Mouse (Mus musculus) embryonic facial prominence, embryonic 13.5 days (tissue): ENCODE measurements at regions not wholly inside any gene's neighbourhood (a gene's known extent, or its start where the extent isn't known, plus 50 kb on each side); places are given as distances from the start of the nearest gene placed in this dataset.

Experiments
- ATAC-seq: fragments of 200-750 bp; cut with Nextera tagmentation; 2 replicates; pipeline ENCODE4 v1.8.0; 2017; ENCODE audit warnings: low read depth; ENCODE audit not compliant: insufficient number of reproducible peaks, insufficient read depth, low FRiP score, low TSS enrichment
- H3K27ac ChIP-seq: fragments of 300-500 bp; sonication (generic); 2 replicates; pipeline ENCODE4 v1.5.1; 2015; ENCODE audit warnings: moderate library complexity, mild to moderate bottlenecking, inconsistent platforms
- H3K27me3 ChIP-seq: fragments of 300-500 bp; sonication (generic); 2 replicates; pipeline ENCODE4 v1.6.1; 2015; ENCODE audit warnings: mild to moderate bottlenecking, inconsistent platforms
- H3K36me3 ChIP-seq: fragments of 300-500 bp; sonication (generic); 2 replicates; pipeline ENCODE4 v1.6.1; 2015; ENCODE audit warnings: mild to moderate bottlenecking, inconsistent platforms
- H3K4me1 ChIP-seq: fragments of 300-500 bp; sonication (generic); 2 replicates; pipeline ENCODE4 v1.6.1; 2015; ENCODE audit warnings: inconsistent platforms
- H3K4me2 ChIP-seq: fragments of 300-500 bp; sonication (generic); 2 replicates; pipeline ENCODE4 v1.6.1; 2015; ENCODE audit warnings: moderate library complexity, mild to moderate bottlenecking, inconsistent platforms
- H3K4me3 ChIP-seq: fragments of 300-500 bp; sonication (generic); 2 replicates; pipeline ENCODE4 v1.5.1; 2015; ENCODE audit warnings: mild to moderate bottlenecking, inconsistent platforms
- H3K9ac ChIP-seq: fragments of 300-500 bp; sonication (generic); 2 replicates; pipeline ENCODE4 v1.6.1; 2015; ENCODE audit warnings: mild to moderate bottlenecking, inconsistent platforms
- H3K9me3 ChIP-seq: fragments of 300-500 bp; sonication (generic); 2 replicates; pipeline ENCODE4 v1.6.1; 2016; ENCODE audit warnings: inconsistent platforms
- WGBS: fragments of 180-500 bp; shearing (Covaris S2); methylation state at CpG from one replicate; pipeline ENCODE4 v1.1.7; 2015; ENCODE audit warnings: mixed read lengths; 5-methylcytosine and 5-hydroxymethylcytosine counted together

GRCm38 (mm10) chr11:112140495-112140894 is 641.5 kb upstream of the Sox9 start:
- Histone ChIP-seq H3K9me3 (no peaks in the 10 kb centered on the region), H3K4me1 (peaks cover 19% of the 10 kb centered on the region), H3K36me3 (no peaks in the 10 kb centered on the region), H3K27ac (no peak overlapping the region), H3K27me3 (no peaks in the 10 kb centered on the region), H3K9ac (no peak overlapping the region), H3K4me2 (0 out of 2 replicates have a peak overlapping the region, but pooled peaks have one; percentile 2), H3K4me3 (no peak overlapping the region)
- 61% methylated on average over 4 of the region's 4 CpGs for WGBS
- no peak for ATAC-seq

GRCm38 (mm10) chr11:112140912-112141311 is 641.1 kb upstream of the Sox9 start:
- Histone ChIP-seq H3K4me1 (peaks cover 19% of the 10 kb centered on the region), H3K36me3 (no peaks in the 10 kb centered on the region), H3K4me3 (no peak overlapping the region), H3K9me3 (no peaks in the 10 kb centered on the region), H3K27ac (no peak overlapping the region), H3K4me2 (0 out of 2 replicates have a peak overlapping the region, but pooled peaks have one; percentile 2), H3K27me3 (no peaks in the 10 kb centered on the region), H3K9ac (no peak overlapping the region)
- no peak for ATAC-seq
- 42% methylated on average over 9 of the region's 9 CpGs for WGBS

GRCm38 (mm10) chr11:112152051-112152450 is 630.0 kb upstream of the Sox9 start:
- ATAC-seq = no peak
- Histone ChIP-seq H3K4me1 (peaks cover 17% of the 10 kb centered on the region), H3K36me3 (no peaks in the 10 kb centered on the region), H3K4me2 (no peak overlapping the region), H3K9ac (no peak overlapping the region), H3K27me3 (no peaks in the 10 kb centered on the region), H3K4me3 (no peak overlapping the region), H3K27ac (no peak overlapping the region), H3K9me3 (0 out of 2 replicates have a peak, but pooled peaks cover 2% of the 10 kb centered on the region)
- 75% methylated on average over 3 of the region's 3 CpGs for WGBS

GRCm38 (mm10) chr11:112153198-112153597 is 628.8 kb upstream of the Sox9 start:
- ATAC-seq = no peak
- H3K4me1 ChIP-seq = peaks cover 17% of the 10 kb centered on the region
- no peak overlapping the region for H3K27ac ChIP-seq
- H3K36me3 ChIP-seq = no peaks in the 10 kb centered on the region
- no peak overlapping the region for H3K9ac ChIP-seq
- H3K4me3 ChIP-seq = no peak overlapping the region
- H3K9me3 ChIP-seq = 0 out of 2 replicates have a peak, but pooled peaks cover 2% of the 10 kb centered on the region
- 84% methylated on average over 5 of the region's 5 CpGs for WGBS
- H3K27me3 ChIP-seq = no peaks in the 10 kb centered on the region
- no peak overlapping the region for H3K4me2 ChIP-seq

GRCm38 (mm10) chr11:112154712-112155319 is 627.2 kb upstream of the Sox9 start:
- Histone ChIP-seq H3K9me3 (0 out of 2 replicates have a peak, but pooled peaks cover 2% of the 10 kb centered on the region), H3K27me3 (no peaks in the 10 kb centered on the region), H3K27ac (no peak overlapping the region), H3K4me1 (peaks cover 17% of the 10 kb centered on the region), H3K36me3 (no peaks in the 10 kb centered on the region), H3K4me2 (peak overlapping the region; percentile 42), H3K9ac (no peak overlapping the region), H3K4me3 (no peak overlapping the region)
- ATAC-seq = no peak
- 32% methylated on average over 11 of the region's 11 CpGs for WGBS

- no peak overlapping the region for H3K27ac ChIP-seq
- no peak overlapping the region for H3K4me3 ChIP-seq
- H3K4me2 ChIP-seq = peak overlapping the region; percentile 42
- no peak overlapping the region for H3K9ac ChIP-seq
- H3K27me3 ChIP-seq = no peaks in the 10 kb centered on the region
- 0 out of 2 replicates have a peak, but pooled peaks cover 2% of the 10 kb centered on the region for H3K9me3 ChIP-seq
- no peaks in the 10 kb centered on the region for H3K36me3 ChIP-seq
- ATAC-seq = no peak
- H3K4me1 ChIP-seq = peaks cover 17% of the 10 kb centered on the region
- 38% methylated on average over 10 of the region's 10 CpGs for WGBS
Measured at GRCm38 (mm10) chr11:112155339-112155955, 626.6 kb upstream of the Sox9 start.

GRCm38 (mm10) chr11:112163681-112164265 is 618.3 kb upstream of the Sox9 start:
- H3K27ac ChIP-seq = no peak overlapping the region
- H3K4me2 ChIP-seq = no peak overlapping the region
- WGBS = 43% methylated on average over 7 of the region's 7 CpGs

GRCm38 (mm10) chr11:112173585-112173984 is 608.4 kb upstream of the Sox9 start:
- no peaks in the 10 kb centered on the region for H3K27me3 ChIP-seq
- H3K4me3 ChIP-seq = no peak overlapping the region
- no peak overlapping the region for H3K9ac ChIP-seq
- no peak overlapping the region for H3K4me2 ChIP-seq
- H3K36me3 ChIP-seq = no peaks in the 10 kb centered on the region
- no peaks in the 10 kb centered on the region for H3K4me1 ChIP-seq
- no peaks in the 10 kb centered on the region for H3K9me3 ChIP-seq
- no peak for ATAC-seq
- no peak overlapping the region for H3K27ac ChIP-seq
- WGBS = 87% methylated on average over 10 of the region's 10 CpGs

More at GRCm38 (mm10) chr11:112163681-112164265, 618.3 kb upstream of the Sox9 start:
- ATAC-seq = no peak
- Histone ChIP-seq H3K9me3 (no peaks in the 10 kb centered on the region), H3K9ac (no peak overlapping the region), H3K4me3 (no peak overlapping the region), H3K4me1 (peaks cover 3% of the 10 kb centered on the region; the same call in 1 of the 2 replicates), H3K27me3 (no peaks in the 10 kb centered on the region), H3K36me3 (no peaks in the 10 kb centered on the region)

- H3K4me1 ChIP-seq = no peaks in the 10 kb centered on the region
- ATAC-seq = no peak
- H3K27me3 ChIP-seq = no peaks in the 10 kb centered on the region
- no peak overlapping the region for H3K27ac ChIP-seq
- no peak overlapping the region for H3K4me3 ChIP-seq
- no peak overlapping the region for H3K4me2 ChIP-seq
- no peaks in the 10 kb centered on the region for H3K9me3 ChIP-seq
- no peak overlapping the region for H3K9ac ChIP-seq
- WGBS = 94% methylated on average over 6 of the region's 6 CpGs
- H3K36me3 ChIP-seq = no peaks in the 10 kb centered on the region
Measured at GRCm38 (mm10) chr11:112175302-112175701, 606.7 kb upstream of the Sox9 start.

- no peak overlapping the region for H3K27ac ChIP-seq
- no peak overlapping the region for H3K9ac ChIP-seq
- H3K4me3 ChIP-seq = no peak overlapping the region
- no peaks in the 10 kb centered on the region for H3K36me3 ChIP-seq
- H3K4me2 ChIP-seq = no peak overlapping the region
- no peaks in the 10 kb centered on the region for H3K4me1 ChIP-seq
- ATAC-seq = no peak
- H3K9me3 ChIP-seq = no peaks in the 10 kb centered on the region
- 78% methylated on average over 10 of the region's 10 CpGs for WGBS
- 0 out of 2 replicates have a peak, but pooled peaks cover 3% of the 10 kb centered on the region for H3K27me3 ChIP-seq
Measured at GRCm38 (mm10) chr11:112180666-112181065, 601.4 kb upstream of the Sox9 start.

- Histone ChIP-seq H3K9me3 (no peaks in the 10 kb centered on the region), H3K27me3 (peaks cover 39% of the 10 kb centered on the region), H3K4me1 (peaks cover 5% of the 10 kb centered on the region; the same call in 1 of the 2 replicates), H3K36me3 (no peaks in the 10 kb centered on the region), H3K27ac (no peak overlapping the region), H3K9ac (no peak overlapping the region), H3K4me3 (no peak overlapping the region), H3K4me2 (no peak overlapping the region)
- WGBS = 14% methylated on average over 18 of the region's 18 CpGs
- no peak for ATAC-seq
Measured at GRCm38 (mm10) chr11:112197620-112198268, 584.3 kb upstream of the Sox9 start.
